Mouse (Mus musculus): Measurements from ENCODE around the gene Macc1. TPM values are rescaled to one million over a fixed set of nuclear protein-coding genes. Genes with fewer than 3 reads are reported as not detected.

Macc1 gene
- polyA plus RNA-seq (2012; rRNA removed): 0.05 and 0.09 TPM in 2 replicates

- Histone ChIP-seq H3K36me3 (ENCODE audit: control insufficient read depth, insufficient read depth, low read length) (no peaks in the 10 kb centered on the region), H3K4me3 (ENCODE audit: control insufficient read depth, insufficient read depth, low read length) (no peak within 1 kb of the TSS), H3K27me3 (ENCODE audit: control insufficient read depth, insufficient read depth, low read length) (no peaks in the 10 kb centered on the region), H3K27ac (ENCODE audit: control insufficient read depth, insufficient read depth, low read length) (no peak within 1 kb of the TSS), H3K4me1 (replicated peaks; ENCODE audit: control insufficient read depth, insufficient read depth, low read length) (no peaks in the 10 kb centered on the region)
- TF ChIP-seq POLR2A (IDR thresholded peaks at IDR 0.05; ENCODE audit: control insufficient read depth, extremely low read depth, insufficient read depth, low read length, poor library complexity) (no peak), CTCF (IDR thresholded peaks at IDR 0.05; ENCODE audit: borderline replicate concordance, control insufficient read depth, extremely low read depth, insufficient read depth, low read length, poor library complexity) (no peak)
- DNase-seq: no peak
These were observed at the start of gene Macc1 for GRCm38 (mm10) chr12:119313970-119314369. Gene Macc1, plus strand, starts transcription at chr12:119314270.

- no peak for TF ChIP-seq POLR2A (IDR thresholded peaks at IDR 0.05; ENCODE audit: control insufficient read depth, extremely low read depth, insufficient read depth, low read length, poor library complexity)
- TF ChIP-seq CTCF (IDR thresholded peaks at IDR 0.05; ENCODE audit: borderline replicate concordance, control insufficient read depth, extremely low read depth, insufficient read depth, low read length, poor library complexity): no peak
- Histone ChIP-seq H3K4me3 (ENCODE audit: control insufficient read depth, insufficient read depth, low read length) (no peak overlapping the region), H3K36me3 (ENCODE audit: control insufficient read depth, insufficient read depth, low read length) (no peaks in the 10 kb centered on the region), H3K4me1 (replicated peaks; ENCODE audit: control insufficient read depth, insufficient read depth, low read length) (no peaks in the 10 kb centered on the region), H3K27ac (ENCODE audit: control insufficient read depth, insufficient read depth, low read length) (no peak overlapping the region), H3K27me3 (ENCODE audit: control insufficient read depth, insufficient read depth, low read length) (no peaks in the 10 kb centered on the region)
- WGBS: 98% methylated on average over 3 of the region's 3 CpGs
- no peak for DNase-seq
These were observed 49.6 kb upstream of the Macc1 start for GRCm38 (mm10) chr12:119264506-119264905.

- no peak for TF ChIP-seq POLR2A (IDR thresholded peaks at IDR 0.05; ENCODE audit: control insufficient read depth, extremely low read depth, insufficient read depth, low read length, poor library complexity)
- no peak for TF ChIP-seq CTCF (IDR thresholded peaks at IDR 0.05; ENCODE audit: borderline replicate concordance, control insufficient read depth, extremely low read depth, insufficient read depth, low read length, poor library complexity)
- Histone ChIP-seq H3K27me3 (ENCODE audit: control insufficient read depth, insufficient read depth, low read length) (no peaks in the 10 kb centered on the region), H3K4me1 (replicated peaks; ENCODE audit: control insufficient read depth, insufficient read depth, low read length) (no peaks in the 10 kb centered on the region), H3K36me3 (ENCODE audit: control insufficient read depth, insufficient read depth, low read length) (no peaks in the 10 kb centered on the region), H3K4me3 (ENCODE audit: control insufficient read depth, insufficient read depth, low read length) (no peak overlapping the region), H3K27ac (ENCODE audit: control insufficient read depth, insufficient read depth, low read length) (no peak overlapping the region)
- no peak for DNase-seq
- WGBS: 7% methylated on average over 1 of the region's 1 CpGs
These were observed 45.3 kb upstream of the Macc1 start for GRCm38 (mm10) chr12:119268723-119269122.

- H3K4me1 ChIP-seq (replicated peaks; ENCODE audit: control insufficient read depth, insufficient read depth, low read length): no peaks in the 10 kb centered on the region
- TF ChIP-seq CTCF (IDR thresholded peaks at IDR 0.05; ENCODE audit: borderline replicate concordance, control insufficient read depth, extremely low read depth, insufficient read depth, low read length, poor library complexity) (no peak), POLR2A (IDR thresholded peaks at IDR 0.05; ENCODE audit: control insufficient read depth, extremely low read depth, insufficient read depth, low read length, poor library complexity) (no peak)
- no peaks in the 10 kb centered on the region for H3K27me3 ChIP-seq (ENCODE audit: control insufficient read depth, insufficient read depth, low read length)
- no peaks in the 10 kb centered on the region for H3K36me3 ChIP-seq (ENCODE audit: control insufficient read depth, insufficient read depth, low read length)
- DNase-seq: no peak
- no peak overlapping the region for H3K4me3 ChIP-seq (ENCODE audit: control insufficient read depth, insufficient read depth, low read length)
- H3K27ac ChIP-seq (ENCODE audit: control insufficient read depth, insufficient read depth, low read length): no peak overlapping the region
- WGBS: 92% methylated on average over 2 of the region's 2 CpGs
These were observed 44.0 kb upstream of the Macc1 start for GRCm38 (mm10) chr12:119270036-119270435.

GRCm38 (mm10) chr12:119271964-119272363 lies 42.1 kb upstream of the Macc1 start:
- TF ChIP-seq CTCF (IDR thresholded peaks at IDR 0.05; ENCODE audit: borderline replicate concordance, control insufficient read depth, extremely low read depth, insufficient read depth, low read length, poor library complexity): no peak
- TF ChIP-seq POLR2A (IDR thresholded peaks at IDR 0.05; ENCODE audit: control insufficient read depth, extremely low read depth, insufficient read depth, low read length, poor library complexity): no peak
- Histone ChIP-seq H3K27ac (ENCODE audit: control insufficient read depth, insufficient read depth, low read length) (no peak overlapping the region), H3K4me1 (replicated peaks; ENCODE audit: control insufficient read depth, insufficient read depth, low read length) (no peaks in the 10 kb centered on the region), H3K27me3 (ENCODE audit: control insufficient read depth, insufficient read depth, low read length) (no peaks in the 10 kb centered on the region), H3K4me3 (ENCODE audit: control insufficient read depth, insufficient read depth, low read length) (no peak overlapping the region), H3K36me3 (ENCODE audit: control insufficient read depth, insufficient read depth, low read length) (no peaks in the 10 kb centered on the region)
- WGBS: 97% methylated on average over 1 of the region's 1 CpGs
- DNase-seq: no peak

- no peak for TF ChIP-seq CTCF (IDR thresholded peaks at IDR 0.05; ENCODE audit: borderline replicate concordance, control insufficient read depth, extremely low read depth, insufficient read depth, low read length, poor library complexity)
- TF ChIP-seq POLR2A (IDR thresholded peaks at IDR 0.05; ENCODE audit: control insufficient read depth, extremely low read depth, insufficient read depth, low read length, poor library complexity): no peak
- Histone ChIP-seq H3K27ac (ENCODE audit: control insufficient read depth, insufficient read depth, low read length) (no peak overlapping the region), H3K27me3 (ENCODE audit: control insufficient read depth, insufficient read depth, low read length) (no peaks in the 10 kb centered on the region), H3K36me3 (ENCODE audit: control insufficient read depth, insufficient read depth, low read length) (no peaks in the 10 kb centered on the region), H3K4me3 (ENCODE audit: control insufficient read depth, insufficient read depth, low read length) (no peak overlapping the region), H3K4me1 (replicated peaks; ENCODE audit: control insufficient read depth, insufficient read depth, low read length) (no peaks in the 10 kb centered on the region)
- 78% methylated on average over 1 of the region's 1 CpGs for WGBS
- no peak for DNase-seq
These were observed 40.5 kb upstream of the Macc1 start for GRCm38 (mm10) chr12:119273605-119274004.

- DNase-seq: no peak
- no peaks in the 10 kb centered on the region for H3K36me3 ChIP-seq (ENCODE audit: control insufficient read depth, insufficient read depth, low read length)
- no peak overlapping the region for H3K27ac ChIP-seq (ENCODE audit: control insufficient read depth, insufficient read depth, low read length)
- no peak overlapping the region for H3K4me3 ChIP-seq (ENCODE audit: control insufficient read depth, insufficient read depth, low read length)
- H3K27me3 ChIP-seq (ENCODE audit: control insufficient read depth, insufficient read depth, low read length): no peaks in the 10 kb centered on the region
- TF ChIP-seq CTCF (IDR thresholded peaks at IDR 0.05; ENCODE audit: borderline replicate concordance, control insufficient read depth, extremely low read depth, insufficient read depth, low read length, poor library complexity) (no peak), POLR2A (IDR thresholded peaks at IDR 0.05; ENCODE audit: control insufficient read depth, extremely low read depth, insufficient read depth, low read length, poor library complexity) (no peak)
- H3K4me1 ChIP-seq (replicated peaks; ENCODE audit: control insufficient read depth, insufficient read depth, low read length): no peaks in the 10 kb centered on the region
- 87% methylated on average over 1 of the region's 1 CpGs for WGBS
These were observed 37.8 kb upstream of the Macc1 start for GRCm38 (mm10) chr12:119276282-119276681.
